Mouse (Mus musculus) embryonic facial prominence, embryonic 13.5 days (tissue): Measurements from ENCODE around the gene Polr1b. TPM values are rescaled to one million over a fixed set of nuclear protein-coding genes. Genes with fewer than 3 reads are reported as not detected.

Experiments
- ATAC-seq: fragments of 200-750 bp; cut with Nextera tagmentation; 2 replicates; pipeline ENCODE4 v1.8.0; 2017; ENCODE audit warnings: low read depth; ENCODE audit not compliant: insufficient number of reproducible peaks, insufficient read depth, low FRiP score, low TSS enrichment
- H3K27ac ChIP-seq: fragments of 300-500 bp; sonication (generic); 2 replicates; pipeline ENCODE4 v1.5.1; 2015; ENCODE audit warnings: moderate library complexity, mild to moderate bottlenecking, inconsistent platforms
- H3K27me3 ChIP-seq: fragments of 300-500 bp; sonication (generic); 2 replicates; pipeline ENCODE4 v1.6.1; 2015; ENCODE audit warnings: mild to moderate bottlenecking, inconsistent platforms
- H3K36me3 ChIP-seq: fragments of 300-500 bp; sonication (generic); 2 replicates; pipeline ENCODE4 v1.6.1; 2015; ENCODE audit warnings: mild to moderate bottlenecking, inconsistent platforms
- H3K4me1 ChIP-seq: fragments of 300-500 bp; sonication (generic); 2 replicates; pipeline ENCODE4 v1.6.1; 2015; ENCODE audit warnings: inconsistent platforms
- H3K4me2 ChIP-seq: fragments of 300-500 bp; sonication (generic); 2 replicates; pipeline ENCODE4 v1.6.1; 2015; ENCODE audit warnings: moderate library complexity, mild to moderate bottlenecking, inconsistent platforms
- H3K4me3 ChIP-seq: fragments of 300-500 bp; sonication (generic); 2 replicates; pipeline ENCODE4 v1.5.1; 2015; ENCODE audit warnings: mild to moderate bottlenecking, inconsistent platforms
- H3K9ac ChIP-seq: fragments of 300-500 bp; sonication (generic); 2 replicates; pipeline ENCODE4 v1.6.1; 2015; ENCODE audit warnings: mild to moderate bottlenecking, inconsistent platforms
- H3K9me3 ChIP-seq: fragments of 300-500 bp; sonication (generic); 2 replicates; pipeline ENCODE4 v1.6.1; 2016; ENCODE audit warnings: inconsistent platforms
- WGBS: fragments of 180-500 bp; shearing (Covaris S2); methylation state at CpG from one replicate; pipeline ENCODE4 v1.1.7; 2015; ENCODE audit warnings: mixed read lengths; 5-methylcytosine and 5-hydroxymethylcytosine counted together
- polyA plus RNA-seq: library from polyadenylated mRNA; unstranded; fragments of >200 nt; fragmentation: Nextera tagmentation; extraction: Ambion mirVana; gene quantifications from 2 replicates; pipeline ENCODE4 v1.2.1, GENCODE M21; 2015

Gene Polr1b
- polyA plus RNA-seq = 27.3 and 29.4 TPM in 2 replicates

DNA sequence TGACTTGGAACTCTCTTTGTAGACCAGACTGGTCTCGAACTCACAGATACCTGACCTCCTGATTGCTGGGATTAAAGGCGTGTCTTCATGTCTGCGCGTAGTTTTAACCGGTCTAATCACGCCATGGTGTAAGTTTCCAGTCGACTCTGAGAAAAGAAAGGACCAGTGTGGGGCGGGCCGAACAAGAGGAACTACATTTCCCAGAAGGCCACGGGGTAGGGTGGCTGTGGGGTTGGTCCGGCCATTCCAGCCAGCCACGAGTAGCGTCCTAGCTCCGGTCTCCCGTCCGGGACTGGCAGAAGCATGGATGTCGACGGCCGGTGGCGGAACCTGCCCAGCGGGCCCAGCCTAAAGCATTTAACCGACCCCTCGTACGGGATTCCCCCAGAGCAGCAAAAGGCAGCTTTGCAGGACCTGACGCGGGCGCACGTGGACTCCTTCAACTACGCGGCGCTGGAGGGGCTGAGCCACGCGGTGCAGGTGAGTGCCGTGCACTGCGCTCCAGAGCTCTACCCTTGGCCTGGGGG is at the start of gene Polr1b:
Gene Polr1b, plus strand, starts transcription at position 212 of the 527 bp plus-strand sequence.
- H3K27ac ChIP-seq = no peak within 1 kb of the TSS
- H3K4me3 ChIP-seq = peak within 1 kb of the TSS; percentile 80
- no peaks in the 10 kb centered on the region for H3K27me3 ChIP-seq
- under 1% methylated on average over 35 of the region's 35 CpGs for WGBS
- H3K9me3 ChIP-seq = no peaks in the 10 kb centered on the region
- H3K9ac ChIP-seq = peak within 1 kb of the TSS; percentile 79
- H3K4me1 ChIP-seq = peaks cover 8% of the 10 kb centered on the region
- H3K4me2 ChIP-seq = peak within 1 kb of the TSS; percentile 65
- peak; percentile 98 for ATAC-seq
- peaks cover 30% of the 10 kb centered on the region for H3K36me3 ChIP-seq

DNA sequence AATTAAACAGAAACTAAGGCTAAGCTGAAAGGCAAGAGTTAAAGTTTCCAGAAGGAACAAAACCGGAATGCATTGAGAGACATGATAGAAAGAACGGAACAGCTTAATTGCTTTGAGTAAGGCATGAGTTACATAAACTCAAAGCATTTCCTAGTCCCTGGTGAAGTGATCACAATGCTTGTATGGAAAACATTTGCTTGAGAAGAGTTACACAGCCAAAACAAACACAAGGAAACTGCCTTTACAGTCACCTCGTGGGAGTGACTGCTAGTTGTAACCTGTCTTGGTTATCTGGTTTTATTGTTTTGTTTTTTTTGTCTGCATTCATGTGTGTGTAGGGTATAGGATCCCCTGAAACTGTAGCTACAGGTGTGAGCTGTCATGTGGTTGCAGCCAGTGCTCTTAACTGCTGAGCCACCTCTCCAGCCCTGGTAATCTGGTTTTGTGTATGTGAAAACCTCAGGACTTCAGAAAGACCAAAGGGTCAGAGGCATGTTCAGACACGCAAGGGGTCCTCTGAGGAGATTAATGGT is 48.3 kb upstream of the Polr1b start:
- H3K27ac ChIP-seq = no peak overlapping the region
- 57% methylated on average over 4 of the region's 4 CpGs for WGBS
- no peak for ATAC-seq
- H3K9me3 ChIP-seq = peaks cover 6% of the 10 kb centered on the region; the same call in 1 of the 2 replicates
- no peaks in the 10 kb centered on the region for H3K4me1 ChIP-seq
- no peak overlapping the region for H3K4me2 ChIP-seq
- H3K4me3 ChIP-seq = no peak overlapping the region
- H3K27me3 ChIP-seq = no peaks in the 10 kb centered on the region
- H3K9ac ChIP-seq = no peak overlapping the region
- no peaks in the 10 kb centered on the region for H3K36me3 ChIP-seq

DNA sequence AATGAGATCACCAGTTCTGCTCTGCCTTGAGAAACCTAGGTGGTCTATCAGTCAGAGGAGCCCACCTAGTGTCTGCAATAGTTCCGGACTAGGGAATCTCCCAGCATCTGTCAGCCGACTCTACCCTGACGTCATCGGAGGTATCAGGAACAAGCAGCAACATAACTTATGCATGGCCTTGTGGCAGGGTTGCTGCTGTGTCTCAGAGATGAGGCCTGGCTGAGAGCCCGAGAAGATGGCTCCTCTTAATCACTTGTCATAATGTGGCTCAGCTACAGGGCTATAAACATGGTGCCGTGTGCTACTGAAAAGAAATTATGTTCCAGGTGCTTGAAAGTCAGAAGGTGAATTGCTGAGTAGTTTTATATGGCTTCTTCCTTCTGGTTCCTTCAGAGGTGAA is 45.1 kb upstream of the Polr1b start:
- Histone ChIP-seq H3K4me2 (no peak overlapping the region), H3K9ac (no peak overlapping the region), H3K4me3 (no peak overlapping the region), H3K36me3 (no peaks in the 10 kb centered on the region), H3K27me3 (no peaks in the 10 kb centered on the region), H3K4me1 (no peaks in the 10 kb centered on the region), H3K9me3 (peaks cover 10% of the 10 kb centered on the region), H3K27ac (no peak overlapping the region)
- WGBS = 87% methylated on average over 6 of the region's 6 CpGs
- no peak for ATAC-seq

GRCm38 (mm10) chr2:129056597-129056996 is 44.2 kb upstream of the Polr1b start:
- no peak overlapping the region for H3K9ac ChIP-seq
- H3K27me3 ChIP-seq = no peaks in the 10 kb centered on the region
- 40% methylated on average over 9 of the region's 9 CpGs for WGBS
- no peak for ATAC-seq
- no peaks in the 10 kb centered on the region for H3K4me1 ChIP-seq
- no peak overlapping the region for H3K4me3 ChIP-seq
- no peaks in the 10 kb centered on the region for H3K36me3 ChIP-seq
- H3K4me2 ChIP-seq = no peak overlapping the region
- H3K27ac ChIP-seq = no peak overlapping the region
- H3K9me3 ChIP-seq = peaks cover 10% of the 10 kb centered on the region

GRCm38 (mm10) chr2:129057256-129057655 is 43.5 kb upstream of the Polr1b start:
- H3K27me3 ChIP-seq = no peaks in the 10 kb centered on the region
- ATAC-seq = no peak
- no peak overlapping the region for H3K9ac ChIP-seq
- no peaks in the 10 kb centered on the region for H3K4me1 ChIP-seq
- H3K9me3 ChIP-seq = peaks cover 10% of the 10 kb centered on the region
- H3K4me3 ChIP-seq = no peak overlapping the region
- H3K4me2 ChIP-seq = no peak overlapping the region
- H3K27ac ChIP-seq = no peak overlapping the region
- no peaks in the 10 kb centered on the region for H3K36me3 ChIP-seq
- WGBS = 96% methylated on average over 8 of the region's 8 CpGs

- Histone ChIP-seq H3K36me3 (no peaks in the 10 kb centered on the region), H3K27ac (no peak overlapping the region), H3K4me3 (no peak overlapping the region), H3K9me3 (peaks cover 10% of the 10 kb centered on the region), H3K4me1 (no peaks in the 10 kb centered on the region), H3K4me2 (no peak overlapping the region), H3K27me3 (no peaks in the 10 kb centered on the region), H3K9ac (no peak overlapping the region)
- ATAC-seq = no peak
- WGBS = 82% methylated on average over 6 of the region's 6 CpGs
Observed at GRCm38 (mm10) chr2:129057920-129058361, 42.9 kb upstream of the Polr1b start.

- peaks cover 6% of the 10 kb centered on the region for H3K9me3 ChIP-seq
- H3K27me3 ChIP-seq = no peaks in the 10 kb centered on the region
- no peak for ATAC-seq
- 70% methylated on average over 10 of the region's 10 CpGs for WGBS
- no peaks in the 10 kb centered on the region for H3K36me3 ChIP-seq
- H3K27ac ChIP-seq = no peak overlapping the region
- no peak overlapping the region for H3K4me2 ChIP-seq
- H3K4me1 ChIP-seq = peaks cover 7% of the 10 kb centered on the region
- no peak overlapping the region for H3K9ac ChIP-seq
- H3K4me3 ChIP-seq = no peak overlapping the region
Observed at GRCm38 (mm10) chr2:129061456-129062059, 39.2 kb upstream of the Polr1b start.

DNA sequence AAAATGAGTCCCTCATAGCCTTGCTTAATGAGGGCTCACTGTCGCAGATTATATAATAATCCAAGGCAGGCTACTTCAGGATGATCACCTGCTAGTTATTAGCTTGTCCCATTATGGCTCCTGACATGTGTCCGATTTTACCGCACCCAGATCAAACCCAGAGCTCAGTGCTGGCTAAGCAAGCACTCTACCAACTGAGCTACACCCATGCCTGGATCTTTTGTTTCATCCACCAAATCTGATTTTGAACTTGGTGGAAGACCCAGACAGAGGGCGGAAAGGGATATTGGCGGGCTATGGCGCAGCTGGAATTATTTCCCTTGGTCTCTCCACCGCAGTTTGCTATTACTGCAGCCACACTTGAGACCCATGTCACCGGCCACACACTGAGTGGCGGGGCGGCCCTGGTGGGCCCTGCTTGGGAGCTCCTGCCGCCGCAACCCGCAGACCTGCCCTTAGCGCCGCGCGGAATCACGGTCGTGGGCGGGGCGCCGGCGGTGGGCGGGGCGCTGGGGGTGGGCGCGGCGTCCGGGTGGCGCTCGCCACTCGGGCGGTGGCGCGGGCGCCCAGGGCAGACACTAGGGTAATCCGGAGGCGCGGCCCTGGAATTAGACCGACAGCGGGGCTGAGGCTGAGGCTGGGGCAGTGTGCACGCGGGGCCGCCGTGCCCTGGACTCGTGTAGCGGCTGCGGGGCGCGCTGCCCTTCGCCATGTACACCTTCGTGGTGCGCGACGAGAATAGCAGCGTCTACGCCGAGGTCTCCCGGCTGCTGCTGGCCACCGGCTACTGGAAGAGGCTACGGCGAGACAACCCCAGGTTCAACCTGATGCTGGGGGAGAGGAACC is 35.1 kb upstream of the Polr1b start, which contains the start of gene Ttl:
Gene Ttl, plus strand, starts transcription at position 506 of the 846 bp plus-strand sequence.
- no peaks in the 10 kb centered on the region for H3K9me3 ChIP-seq
- H3K9ac ChIP-seq = peak within 1 kb of the TSS; percentile 85
- WGBS = under 1% methylated on average over 62 of the region's 62 CpGs
- H3K36me3 ChIP-seq = peaks cover 9% of the 10 kb centered on the region; the same call in 1 of the 2 replicates
- ATAC-seq = peak; percentile 91
- no peaks in the 10 kb centered on the region for H3K27me3 ChIP-seq
- H3K27ac ChIP-seq = peak within 1 kb of the TSS; percentile 84
- peak within 1 kb of the TSS; percentile 67 for H3K4me2 ChIP-seq
- H3K4me3 ChIP-seq = peak within 1 kb of the TSS; percentile 83
- peaks cover 20% of the 10 kb centered on the region for H3K4me1 ChIP-seq

DNA sequence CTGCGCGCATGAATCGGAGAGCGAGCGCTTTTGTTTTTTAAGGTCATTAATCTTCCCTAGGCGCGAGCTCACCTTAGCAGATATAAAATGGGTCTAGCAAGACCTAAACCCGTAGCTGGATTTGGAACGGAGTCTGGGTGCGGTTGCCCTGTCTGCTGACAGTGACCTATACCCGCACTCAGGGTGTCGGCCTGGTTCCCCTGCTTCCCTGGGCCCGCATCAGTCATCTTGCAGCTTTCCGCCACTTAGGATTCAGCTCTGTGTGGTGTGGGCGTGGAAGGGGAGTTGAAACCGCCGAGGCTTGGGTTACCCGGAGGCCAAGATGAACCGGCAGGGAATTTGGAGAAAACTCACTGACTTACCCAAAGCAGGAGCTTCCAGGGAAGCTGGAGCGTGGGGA is 34.5 kb upstream of the Polr1b start:
- no peaks in the 10 kb centered on the region for H3K9me3 ChIP-seq
- ATAC-seq = peak; percentile 72; the same call in 1 of the 2 replicates
- peak overlapping the region; percentile 84 for H3K27ac ChIP-seq
- H3K4me1 ChIP-seq = peaks cover 20% of the 10 kb centered on the region
- H3K9ac ChIP-seq = peak overlapping the region; percentile 85
- no peaks in the 10 kb centered on the region for H3K27me3 ChIP-seq
- H3K4me3 ChIP-seq = peak overlapping the region; percentile 83
- peak overlapping the region; percentile 67 for H3K4me2 ChIP-seq
- WGBS = under 1% methylated on average over 20 of the region's 20 CpGs
- peaks cover 9% of the 10 kb centered on the region; the same call in 1 of the 2 replicates for H3K36me3 ChIP-seq

- no peaks in the 10 kb centered on the region for H3K27me3 ChIP-seq
- no peak for ATAC-seq
- WGBS = 88% methylated on average over 3 of the region's 3 CpGs
- no peak overlapping the region for H3K9ac ChIP-seq
- H3K27ac ChIP-seq = no peak overlapping the region
- H3K4me3 ChIP-seq = no peak overlapping the region
- H3K36me3 ChIP-seq = peaks cover 14% of the 10 kb centered on the region; the same call in 1 of the 2 replicates
- H3K9me3 ChIP-seq = no peaks in the 10 kb centered on the region
- H3K4me2 ChIP-seq = no peak overlapping the region
- peaks cover 16% of the 10 kb centered on the region for H3K4me1 ChIP-seq
Observed at GRCm38 (mm10) chr2:129070296-129070695, 30.5 kb upstream of the Polr1b start.

DNA sequence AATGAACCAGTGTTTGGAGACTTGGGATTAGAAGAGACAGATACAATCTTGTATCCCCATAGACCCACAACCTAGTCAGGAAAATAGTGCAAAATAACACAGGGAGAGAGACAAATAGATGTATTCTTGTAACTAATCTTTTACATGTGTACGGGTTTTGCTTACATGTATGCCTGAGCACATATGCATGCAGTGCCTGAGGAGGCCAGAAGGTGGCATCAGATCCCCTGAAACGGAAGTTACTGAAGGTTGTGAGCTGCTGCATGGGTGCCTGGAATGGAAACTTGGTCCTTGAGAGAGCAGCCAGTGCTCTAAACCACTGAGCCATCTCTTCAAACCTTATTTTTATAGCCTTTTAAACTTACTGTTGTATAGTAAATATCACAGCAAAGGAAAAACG is 22.5 kb upstream of the Polr1b start:
- no peak for ATAC-seq
- peaks cover 63% of the 10 kb centered on the region for H3K36me3 ChIP-seq
- WGBS = 83% methylated on average over 3 of the region's 3 CpGs

More for the DNA sequence above, 22.5 kb upstream of the Polr1b start:
- no peak overlapping the region for H3K27ac ChIP-seq
- no peak overlapping the region for H3K4me3 ChIP-seq
- H3K9ac ChIP-seq = no peak overlapping the region
- H3K27me3 ChIP-seq = no peaks in the 10 kb centered on the region
- no peaks in the 10 kb centered on the region for H3K4me1 ChIP-seq
- no peaks in the 10 kb centered on the region for H3K9me3 ChIP-seq
- no peak overlapping the region for H3K4me2 ChIP-seq
